Mouse (Mus musculus): Measurements from ENCODE around the gene Acacb. TPM values are rescaled to one million over a fixed set of nuclear protein-coding genes. Genes with fewer than 3 reads are reported as not detected.

The Acacb gene
- polyA plus RNA-seq, 1 experiment from 2014 or later: 12.1 TPM

- H3K27me3 ChIP-seq (ENCODE audit: control insufficient read depth, insufficient read depth, low read length): no peaks in the 10 kb centered on the region
- no peaks in the 10 kb centered on the region for H3K4me1 ChIP-seq (ENCODE audit: control insufficient read depth in 2 of 2, insufficient read depth in 2 of 2, low read length in 2 of 2)
- no peak overlapping the region for H3K9ac ChIP-seq (ENCODE audit: low read length)
- H3K4me2 ChIP-seq (ENCODE audit: low read length): no peak overlapping the region
- H3K27ac ChIP-seq (replicated peaks in 1 of 2; ENCODE audit: control insufficient read depth in 1 of 2, insufficient read depth in 1 of 2, low read depth in 2 of 2, low read length in 2 of 2): no peak overlapping the region
- H3K4me3 ChIP-seq (ENCODE audit: control insufficient read depth in 1 of 2, insufficient read depth in 1 of 2, low read depth in 1 of 2, low read length in 2 of 2): no peak overlapping the region
- H3K36me3 ChIP-seq (ENCODE audit: control insufficient read depth, insufficient read depth, low read length): peaks cover 84% of the 10 kb centered on the region
- ATAC-seq (ENCODE audit: insufficient number of reproducible peaks, insufficient read depth, low FRiP score, low read depth): no peak
- peaks cover under 1% of the 10 kb centered on the region for H3K9me3 ChIP-seq (ENCODE audit: control insufficient read depth, low read length)
- 82% methylated on average over 14 of the region's 14 CpGs for WGBS
These were observed 72.4 kb downstream of the Acacb start for GRCm38 (mm10) chr5:114218771-114219170.

GRCm38 (mm10) chr5:114226051-114226450, 79.7 kb downstream of the Acacb start:
- Histone ChIP-seq H3K27ac (replicated peaks in 1 of 2; ENCODE audit: control insufficient read depth in 1 of 2, insufficient read depth in 1 of 2, low read depth in 2 of 2, low read length in 2 of 2) (no peak overlapping the region), H3K9ac (ENCODE audit: low read length) (no peak overlapping the region), H3K36me3 (ENCODE audit: control insufficient read depth, insufficient read depth, low read length) (peaks cover 91% of the 10 kb centered on the region), H3K27me3 (ENCODE audit: control insufficient read depth, insufficient read depth, low read length) (no peaks in the 10 kb centered on the region), H3K4me1 (ENCODE audit: control insufficient read depth in 2 of 2, insufficient read depth in 2 of 2, low read length in 2 of 2) (no peaks in the 10 kb centered on the region), H3K4me2 (ENCODE audit: low read length) (no peak overlapping the region), H3K9me3 (ENCODE audit: control insufficient read depth, low read length) (peaks cover 8% of the 10 kb centered on the region), H3K4me3 (ENCODE audit: control insufficient read depth in 1 of 2, insufficient read depth in 1 of 2, low read depth in 1 of 2, low read length in 2 of 2) (no peak overlapping the region)
- ATAC-seq (ENCODE audit: insufficient number of reproducible peaks, insufficient read depth, low FRiP score, low read depth): no peak
- 92% methylated on average over 7 of the region's 7 CpGs for WGBS

- no peak overlapping the region for H3K9ac ChIP-seq (ENCODE audit: low read length)
- H3K27me3 ChIP-seq (ENCODE audit: control insufficient read depth, insufficient read depth, low read length): no peaks in the 10 kb centered on the region
- no peak overlapping the region for H3K4me2 ChIP-seq (ENCODE audit: low read length)
- peaks cover 98% of the 10 kb centered on the region for H3K36me3 ChIP-seq (ENCODE audit: control insufficient read depth, insufficient read depth, low read length)
- no peak for ATAC-seq (ENCODE audit: insufficient number of reproducible peaks, insufficient read depth, low FRiP score, low read depth)
- no peak overlapping the region for H3K27ac ChIP-seq (replicated peaks in 1 of 2; ENCODE audit: control insufficient read depth in 1 of 2, insufficient read depth in 1 of 2, low read depth in 2 of 2, low read length in 2 of 2)
- H3K4me3 ChIP-seq (ENCODE audit: control insufficient read depth in 1 of 2, insufficient read depth in 1 of 2, low read depth in 1 of 2, low read length in 2 of 2): no peak overlapping the region
- WGBS: 73% methylated on average over 5 of the region's 5 CpGs
- no peaks in the 10 kb centered on the region for H3K4me1 ChIP-seq (ENCODE audit: control insufficient read depth in 2 of 2, insufficient read depth in 2 of 2, low read length in 2 of 2)
- peaks cover 5% of the 10 kb centered on the region for H3K9me3 ChIP-seq (ENCODE audit: control insufficient read depth, low read length)
These were observed 82.6 kb downstream of the Acacb start for GRCm38 (mm10) chr5:114228901-114229300.

GRCm38 (mm10) chr5:114238924-114239323, 92.6 kb downstream of the Acacb start:
- Histone ChIP-seq H3K36me3 (ENCODE audit: control insufficient read depth, insufficient read depth, low read length) (peaks cover 79% of the 10 kb centered on the region), H3K4me2 (ENCODE audit: low read length) (no peak overlapping the region), H3K4me3 (ENCODE audit: control insufficient read depth in 1 of 2, insufficient read depth in 1 of 2, low read depth in 1 of 2, low read length in 2 of 2) (no peak overlapping the region), H3K4me1 (ENCODE audit: control insufficient read depth in 2 of 2, insufficient read depth in 2 of 2, low read length in 2 of 2) (no peaks in the 10 kb centered on the region), H3K9ac (ENCODE audit: low read length) (no peak overlapping the region), H3K27me3 (ENCODE audit: control insufficient read depth, insufficient read depth, low read length) (no peaks in the 10 kb centered on the region), H3K9me3 (ENCODE audit: control insufficient read depth, low read length) (no peaks in the 10 kb centered on the region), H3K27ac (replicated peaks in 1 of 2; ENCODE audit: control insufficient read depth in 1 of 2, insufficient read depth in 1 of 2, low read depth in 2 of 2, low read length in 2 of 2) (no peak overlapping the region)
- WGBS: 31% methylated on average over 7 of the region's 7 CpGs
- ATAC-seq (ENCODE audit: insufficient number of reproducible peaks, insufficient read depth, low FRiP score, low read depth): no peak

GRCm38 (mm10) chr5:114239737-114240136, 93.4 kb downstream of the Acacb start:
- no peaks in the 10 kb centered on the region for H3K27me3 ChIP-seq (ENCODE audit: control insufficient read depth, insufficient read depth, low read length)
- no peaks in the 10 kb centered on the region for H3K9me3 ChIP-seq (ENCODE audit: control insufficient read depth, low read length)
- no peak overlapping the region for H3K27ac ChIP-seq (replicated peaks in 1 of 2; ENCODE audit: control insufficient read depth in 1 of 2, insufficient read depth in 1 of 2, low read depth in 2 of 2, low read length in 2 of 2)
- no peak overlapping the region for H3K9ac ChIP-seq (ENCODE audit: low read length)
- H3K4me2 ChIP-seq (ENCODE audit: low read length): no peak overlapping the region
- ATAC-seq (ENCODE audit: insufficient number of reproducible peaks, insufficient read depth, low FRiP score, low read depth): no peak
- H3K36me3 ChIP-seq (ENCODE audit: control insufficient read depth, insufficient read depth, low read length): peaks cover 80% of the 10 kb centered on the region
- no peak overlapping the region for H3K4me3 ChIP-seq (ENCODE audit: control insufficient read depth in 1 of 2, insufficient read depth in 1 of 2, low read depth in 1 of 2, low read length in 2 of 2)
- 56% methylated on average over 14 of the region's 14 CpGs for WGBS
- no peaks in the 10 kb centered on the region for H3K4me1 ChIP-seq (ENCODE audit: control insufficient read depth in 2 of 2, insufficient read depth in 2 of 2, low read length in 2 of 2)

GRCm38 (mm10) chr5:114246465-114246864, 100.1 kb downstream of the Acacb start:
- Histone ChIP-seq H3K4me3 (ENCODE audit: control insufficient read depth in 1 of 2, insufficient read depth in 1 of 2, low read depth in 1 of 2, low read length in 2 of 2) (no peak overlapping the region), H3K36me3 (ENCODE audit: control insufficient read depth, insufficient read depth, low read length) (peaks cover 82% of the 10 kb centered on the region), H3K4me2 (ENCODE audit: low read length) (no peak overlapping the region), H3K9ac (ENCODE audit: low read length) (no peak overlapping the region), H3K27me3 (ENCODE audit: control insufficient read depth, insufficient read depth, low read length) (no peaks in the 10 kb centered on the region), H3K27ac (replicated peaks in 1 of 2; ENCODE audit: control insufficient read depth in 1 of 2, insufficient read depth in 1 of 2, low read depth in 2 of 2, low read length in 2 of 2) (no peak overlapping the region), H3K4me1 (ENCODE audit: control insufficient read depth in 2 of 2, insufficient read depth in 2 of 2, low read length in 2 of 2) (no peaks in the 10 kb centered on the region; a peak in 1 of 4 replicates), H3K9me3 (ENCODE audit: control insufficient read depth, low read length) (no peaks in the 10 kb centered on the region)
- no peak for ATAC-seq (ENCODE audit: insufficient number of reproducible peaks, insufficient read depth, low FRiP score, low read depth)
- WGBS: 71% methylated on average over 7 of the region's 7 CpGs

- H3K36me3 ChIP-seq (ENCODE audit: control insufficient read depth, insufficient read depth, low read length): peaks cover 67% of the 10 kb centered on the region
- WGBS: 16% methylated on average over 14 of the region's 14 CpGs
- H3K9ac ChIP-seq (ENCODE audit: low read length): no peak overlapping the region
- H3K27me3 ChIP-seq (ENCODE audit: control insufficient read depth, insufficient read depth, low read length): no peaks in the 10 kb centered on the region
- ATAC-seq (ENCODE audit: insufficient number of reproducible peaks, insufficient read depth, low FRiP score, low read depth): no peak
- no peak overlapping the region for H3K27ac ChIP-seq (replicated peaks in 1 of 2; ENCODE audit: control insufficient read depth in 1 of 2, insufficient read depth in 1 of 2, low read depth in 2 of 2, low read length in 2 of 2)
- no peak overlapping the region for H3K4me3 ChIP-seq (ENCODE audit: control insufficient read depth in 1 of 2, insufficient read depth in 1 of 2, low read depth in 1 of 2, low read length in 2 of 2)
- no peaks in the 10 kb centered on the region; a peak in 1 of 4 replicates for H3K4me1 ChIP-seq (ENCODE audit: control insufficient read depth in 2 of 2, insufficient read depth in 2 of 2, low read length in 2 of 2)
- H3K4me2 ChIP-seq (ENCODE audit: low read length): no peak overlapping the region
- H3K9me3 ChIP-seq (ENCODE audit: control insufficient read depth, low read length): no peaks in the 10 kb centered on the region
These were observed 101.8 kb downstream of the Acacb start for GRCm38 (mm10) chr5:114248174-114248589.

GRCm38 (mm10) chr5:114259495-114259894, 113.2 kb downstream of the Acacb start:
- Histone ChIP-seq H3K9ac (ENCODE audit: low read length) (no peak overlapping the region), H3K9me3 (ENCODE audit: control insufficient read depth, low read length) (peaks cover 2% of the 10 kb centered on the region; the same call in 1 of the 2 replicates), H3K4me1 (ENCODE audit: control insufficient read depth in 2 of 2, insufficient read depth in 2 of 2, low read length in 2 of 2) (no peaks in the 10 kb centered on the region), H3K4me2 (ENCODE audit: low read length) (no peak overlapping the region), H3K4me3 (ENCODE audit: control insufficient read depth in 1 of 2, insufficient read depth in 1 of 2, low read depth in 1 of 2, low read length in 2 of 2) (no peak overlapping the region), H3K27ac (replicated peaks in 1 of 2; ENCODE audit: control insufficient read depth in 1 of 2, insufficient read depth in 1 of 2, low read depth in 2 of 2, low read length in 2 of 2) (no peak overlapping the region), H3K27me3 (ENCODE audit: control insufficient read depth, insufficient read depth, low read length) (0 out of 2 replicates have a peak, but pooled peaks cover 8% of the 10 kb centered on the region), H3K36me3 (ENCODE audit: control insufficient read depth, insufficient read depth, low read length) (no peaks in the 10 kb centered on the region)
- 66% methylated on average over 10 of the region's 10 CpGs for WGBS
- no peak for ATAC-seq (ENCODE audit: insufficient number of reproducible peaks, insufficient read depth, low FRiP score, low read depth)
